Mouse (Mus musculus): ENCODE measurements at regions not wholly inside any gene's neighbourhood (a gene's known extent, or its start where the extent isn't known, plus 50 kb on each side); places are given as distances from the start of the nearest gene placed in this dataset.

GRCm38 (mm10) chr14:71491201-71491600 is 891.6 kb upstream of the Fam160b2 start:
- no peak overlapping the region for H3K9ac ChIP-seq (ENCODE audit: low read depth, low read length)
- H3K27me3 ChIP-seq (replicated peaks; ENCODE audit: control insufficient read depth, insufficient read depth, low read length) = no peaks in the 10 kb centered on the region
- H3K4me3 ChIP-seq (ENCODE audit: low read depth, low read length) = no peak overlapping the region
- no peak overlapping the region for H3K27ac ChIP-seq (ENCODE audit: low read depth, low read length)
- H3K4me1 ChIP-seq (replicated peaks; ENCODE audit: control insufficient read depth, insufficient read depth, low read length) = no peaks in the 10 kb centered on the region
- no peak overlapping the region for H3K4me2 ChIP-seq
- WGBS = 75% methylated on average over 7 of the region's 7 CpGs
- ATAC-seq (replicated peaks; ENCODE audit: low FRiP score) (no peak), DNase-seq (ENCODE audit: low spot score) (no peak)
- H3K9me3 ChIP-seq (ENCODE audit: control insufficient read depth, low read length) = no peaks in the 10 kb centered on the region
- H3K36me3 ChIP-seq (ENCODE audit: control insufficient read depth, insufficient read depth, low read length) = no peaks in the 10 kb centered on the region

GRCm38 (mm10) chr14:71486176-71486970 is 886.7 kb upstream of the Fam160b2 start:
- Histone ChIP-seq H3K4me1 (replicated peaks; ENCODE audit: control insufficient read depth, insufficient read depth, low read length) (no peaks in the 10 kb centered on the region), H3K9ac (ENCODE audit: low read depth, low read length) (no peak overlapping the region), H3K9me3 (ENCODE audit: control insufficient read depth, low read length) (no peaks in the 10 kb centered on the region), H3K27ac (ENCODE audit: low read depth, low read length) (no peak overlapping the region), H3K4me2 (no peak overlapping the region), H3K4me3 (ENCODE audit: low read depth, low read length) (no peak overlapping the region), H3K36me3 (ENCODE audit: control insufficient read depth, insufficient read depth, low read length) (no peaks in the 10 kb centered on the region), H3K27me3 (replicated peaks; ENCODE audit: control insufficient read depth, insufficient read depth, low read length) (no peaks in the 10 kb centered on the region)
- ATAC-seq (replicated peaks; ENCODE audit: low FRiP score) (no peak), DNase-seq (ENCODE audit: low spot score) (no peak)
- WGBS = 85% methylated on average over 12 of the region's 12 CpGs

- ATAC-seq (replicated peaks; ENCODE audit: low FRiP score) (no peak), DNase-seq (ENCODE audit: low spot score) (no peak)
- Histone ChIP-seq H3K4me2 (no peak overlapping the region), H3K9ac (ENCODE audit: low read depth, low read length) (no peak overlapping the region), H3K27me3 (replicated peaks; ENCODE audit: control insufficient read depth, insufficient read depth, low read length) (no peaks in the 10 kb centered on the region), H3K36me3 (ENCODE audit: control insufficient read depth, insufficient read depth, low read length) (no peaks in the 10 kb centered on the region), H3K4me3 (ENCODE audit: low read depth, low read length) (no peak overlapping the region), H3K9me3 (ENCODE audit: control insufficient read depth, low read length) (no peaks in the 10 kb centered on the region), H3K27ac (ENCODE audit: low read depth, low read length) (no peak overlapping the region), H3K4me1 (replicated peaks; ENCODE audit: control insufficient read depth, insufficient read depth, low read length) (no peaks in the 10 kb centered on the region)
- WGBS = 47% methylated on average over 2 of the region's 2 CpGs
Observed at GRCm38 (mm10) chr14:71475656-71476055, 876.0 kb upstream of the Fam160b2 start.

GRCm38 (mm10) chr14:71473907-71474306 is 874.3 kb upstream of the Fam160b2 start:
- ATAC-seq (replicated peaks; ENCODE audit: low FRiP score) = no peak
- no peaks in the 10 kb centered on the region for H3K9me3 ChIP-seq (ENCODE audit: control insufficient read depth, low read length)
- DNase-seq (ENCODE audit: low spot score) = no peak
- no peaks in the 10 kb centered on the region for H3K27me3 ChIP-seq (replicated peaks; ENCODE audit: control insufficient read depth, insufficient read depth, low read length)
- H3K9ac ChIP-seq (ENCODE audit: low read depth, low read length) = no peak overlapping the region
- H3K4me1 ChIP-seq (replicated peaks; ENCODE audit: control insufficient read depth, insufficient read depth, low read length) = no peaks in the 10 kb centered on the region
- no peak overlapping the region for H3K4me3 ChIP-seq (ENCODE audit: low read depth, low read length)
- no peaks in the 10 kb centered on the region for H3K36me3 ChIP-seq (ENCODE audit: control insufficient read depth, insufficient read depth, low read length)
- 88% methylated on average over 6 of the region's 6 CpGs for WGBS
- H3K4me2 ChIP-seq = no peak overlapping the region
- H3K27ac ChIP-seq (ENCODE audit: low read depth, low read length) = no peak overlapping the region

GRCm38 (mm10) chr14:71432364-71432763 is 832.7 kb upstream of the Fam160b2 start:
- no peak overlapping the region for H3K4me3 ChIP-seq (ENCODE audit: low read depth, low read length)
- ATAC-seq (replicated peaks; ENCODE audit: low FRiP score) (no peak), DNase-seq (ENCODE audit: low spot score) (no peak)
- no peaks in the 10 kb centered on the region for H3K36me3 ChIP-seq (ENCODE audit: control insufficient read depth, insufficient read depth, low read length)
- H3K27ac ChIP-seq (ENCODE audit: low read depth, low read length) = no peak overlapping the region
- H3K4me2 ChIP-seq = no peak overlapping the region
- no peaks in the 10 kb centered on the region for H3K9me3 ChIP-seq (ENCODE audit: control insufficient read depth, low read length)
- no peaks in the 10 kb centered on the region for H3K27me3 ChIP-seq (replicated peaks; ENCODE audit: control insufficient read depth, insufficient read depth, low read length)
- WGBS = 49% methylated on average over 2 of the region's 2 CpGs
- no peaks in the 10 kb centered on the region for H3K4me1 ChIP-seq (replicated peaks; ENCODE audit: control insufficient read depth, insufficient read depth, low read length)
- no peak overlapping the region for H3K9ac ChIP-seq (ENCODE audit: low read depth, low read length)

Data from liver, embryonic 11.5 days (tissue).